Comparison of ENCODE assay signal across 9 mouse cellular contexts in genomic region chr5:116592801-116593430, GRCm38 (mm10). TPM values are rescaled to one million over a fixed set of nuclear protein-coding genes. Genes with fewer than 3 reads are reported as not detected.
DNase-seq lines count a peak whose midpoint lies in the region; ATAC-seq and TF ChIP-seq lines count a peak whose summit lies in the region.
"Had no signal": no experiment of that assay in that cellular context is flagged by ENCODE, and none has a peak within 500 bp of the region (broad histone marks: within the 10 kb centered on the region; RNA-seq: fewer than 3 reads in every experiment).

No protein-coding gene starts in this region.

- peaks cover 41% of the 10 kb centered on the region for H3K27me3 ChIP-seq in kidney, embryonic 16.5 days (ENCODE audit: insufficient read depth, low read length)

- no peak overlapping the region for H3K4me3 ChIP-seq in kidney, embryonic 16.5 days (ENCODE audit: low read length)
- peak overlapping the region; percentile 79; the same call in 1 of the 2 replicates for H3K4me3 ChIP-seq in cortical plate, adult 2 months (ENCODE audit: insufficient read depth, low read length)
- H3K4me3 ChIP-seq: limb, embryonic 15.5 days had no signal

- H3K4me2 ChIP-seq in kidney, embryonic 16.5 days (replicated peaks; ENCODE audit: low read depth, low read length): no peak overlapping the region
- H3K4me2 ChIP-seq: limb, embryonic 15.5 days had no signal

- TF ChIP-seq POLR2A in cortical plate, adult 2 months (IDR thresholded peaks at IDR 0.05; ENCODE audit: extremely low read depth, insufficient read depth, low read length): no peak

- peak; percentile 80 for TF ChIP-seq CTCF in cortical plate, adult 2 months (IDR thresholded peaks at IDR 0.05; ENCODE audit: extremely low read depth, insufficient read depth, low read length)

- no peak overlapping the region for H3K9ac ChIP-seq in kidney, embryonic 16.5 days (replicated peaks; ENCODE audit: low read length)
- H3K9ac ChIP-seq: limb, embryonic 15.5 days had no signal

- H3K4me1 ChIP-seq in kidney, embryonic 16.5 days (ENCODE audit: insufficient read depth, low read length): no peaks in the 10 kb centered on the region
- no peaks in the 10 kb centered on the region for H3K4me1 ChIP-seq in cortical plate, adult 2 months (ENCODE audit: control insufficient read depth, insufficient read depth, low read length)

- no peak overlapping the region for H3K27ac ChIP-seq in kidney, embryonic 16.5 days (ENCODE audit: low read length)
- H3K27ac ChIP-seq in cortical plate, adult 2 months (ENCODE audit: insufficient read depth, low read length): no peak overlapping the region
- H3K27ac ChIP-seq: limb, embryonic 15.5 days had no signal

- ATAC-seq in kidney, embryonic 16.5 days (ENCODE audit: low FRiP score, low TSS enrichment): no peak

- no peaks in the 10 kb centered on the region for H3K9me3 ChIP-seq in kidney, embryonic 16.5 days (ENCODE audit: low read length)
- H3K9me3 ChIP-seq: limb, embryonic 15.5 days had no signal

- intact Hi-C loops in heart, postnatal 10 days (cut with DNase I): loop anchor here (2.0 to 5.0 kb wide), 4 partner anchors 101 to 471 kb away; no protein-coding TSS in a partner anchor

- H3K36me3 ChIP-seq in kidney, embryonic 16.5 days (ENCODE audit: insufficient read depth, low read length): no peaks in the 10 kb centered on the region
- H3K36me3 ChIP-seq: limb, embryonic 15.5 days had no signal

- WGBS in kidney, embryonic 16.5 days: 2% methylated on average over 12 of the region's 12 CpGs

- DNase-seq in kidney, postnatal 10 days: peak; percentile 13
- peak; percentile 89 for DNase-seq in R1 (ENCODE audit: low read depth, low spot score)
- peak; percentile 1 to 27 for DNase-seq in heart, postnatal 10 days
- peak; percentile 1 for DNase-seq in lung, postnatal 14 days
- DNase-seq in right cerebral cortex, postnatal 4 days: peak; percentile 51
- DNase-seq in kidney, adult 8-10 months: no peak

RNA-seq across cellular contexts. Expression of gene Srrm4, which starts 1.3 kb away (rescaled TPM):
- polyA plus RNA-seq in kidney, embryonic 16.5 days (2015; fragmentation: Nextera tagmentation; extraction: Ambion mirVana): 0.40 and 0.51 TPM in 2 replicates
- 18.4 and 19.7 TPM in 2 replicates for polyA plus RNA-seq in cortical plate, adult 2 months (2012; rRNA removed)
- total RNA-seq in heart, postnatal 10 days (2021): 1 to 10 TPM; 3.1 to 4.3 TPM

Comparison
In these comparisons a context has a peak if more than half of its experiments do, and no peak if none do; other contexts are left out.
1. DNase-seq: peak in kidney, postnatal 10 days (single experiment), R1 (single experiment), heart, postnatal 10 days (2 of 2), lung, postnatal 14 days (single experiment) and right cerebral cortex, postnatal 4 days (single experiment); none in kidney, adult 8-10 months (0 of 2).
2. RNA of gene Srrm4, which starts 1.3 kb away (polyA plus RNA-seq): 18.4 to 19.7 TPM in cortical plate, adult 2 months; 0.40 to 0.51 TPM in kidney, embryonic 16.5 days; every median in the first group is over 10 times any median in the second.